Mouse (Mus musculus) forebrain, embryonic 13.5 days (tissue): ENCODE measurements at regions not wholly inside any gene's neighbourhood (a gene's known extent, or its start where the extent isn't known, plus 50 kb on each side); places are given as distances from the start of the nearest gene placed in this dataset.

Experiments
- ATAC-seq: fragments of 200-750 bp; cut with Nextera tagmentation; 2 replicates; pipeline ENCODE4 v1.8.0; 2017
- H3K27ac ChIP-seq: fragments of 300-500 bp; sonication (generic); 2 replicates; pipeline ENCODE4 v1.5.1; 2015; ENCODE audit warnings: inconsistent platforms, mild to moderate bottlenecking, moderate library complexity
- H3K27me3 ChIP-seq: fragments of 300-500 bp; sonication (generic); 2 replicates; pipeline ENCODE4 v1.6.1; 2015; ENCODE audit warnings: mild to moderate bottlenecking, inconsistent platforms
- H3K36me3 ChIP-seq: fragments of 300-500 bp; sonication (generic); 2 replicates; pipeline ENCODE4 v1.6.1; 2015; ENCODE audit warnings: mild to moderate bottlenecking, inconsistent platforms; ENCODE audit not compliant: poor library complexity, severe bottlenecking
- H3K4me1 ChIP-seq: fragments of 300-500 bp; sonication (generic); 2 replicates; pipeline ENCODE4 v1.6.1; 2015; ENCODE audit warnings: inconsistent platforms
- H3K4me2 ChIP-seq: fragments of 300-500 bp; sonication (generic); 2 replicates; pipeline ENCODE4 v1.6.1; 2015; ENCODE audit warnings: inconsistent platforms, mild to moderate bottlenecking, moderate library complexity
- H3K4me3 ChIP-seq: fragments of 300-500 bp; sonication (generic); 2 replicates; pipeline ENCODE4 v1.5.1; 2015; ENCODE audit warnings: mild to moderate bottlenecking, inconsistent platforms
- H3K9ac ChIP-seq: fragments of 300-500 bp; sonication (generic); 2 replicates; pipeline ENCODE4 v1.6.1; 2015; ENCODE audit warnings: mild to moderate bottlenecking, inconsistent platforms
- H3K9me3 ChIP-seq: fragments of 300-500 bp; sonication (generic); replicated peaks from 2 replicates; pipeline ENCODE4 v1.6.1; 2016; ENCODE audit warnings: inconsistent platforms
- WGBS: fragments of 180-500 bp; shearing (Covaris S2); methylation state at CpG from one replicate; pipeline ENCODE4 v1.1.7; 2015; 5-methylcytosine and 5-hydroxymethylcytosine counted together

GRCm38 (mm10) chr15:18685439-18685838 is 133.3 kb upstream of the Cdh10 start:
- no peaks in the 10 kb centered on the region for H3K27me3 ChIP-seq
- no peak overlapping the region for H3K4me3 ChIP-seq
- no peaks in the 10 kb centered on the region for H3K4me1 ChIP-seq
- no peak overlapping the region for H3K27ac ChIP-seq
- no peak overlapping the region for H3K4me2 ChIP-seq
- 86% methylated on average over 2 of the region's 2 CpGs for WGBS
- no peak for ATAC-seq
- H3K9ac ChIP-seq = no peak overlapping the region
- H3K36me3 ChIP-seq = no peaks in the 10 kb centered on the region
- no peaks in the 10 kb centered on the region for H3K9me3 ChIP-seq

GRCm38 (mm10) chr15:18696680-18697284 is 122.0 kb upstream of the Cdh10 start:
- H3K4me1 ChIP-seq = no peaks in the 10 kb centered on the region
- no peaks in the 10 kb centered on the region for H3K27me3 ChIP-seq
- no peak overlapping the region for H3K27ac ChIP-seq
- no peaks in the 10 kb centered on the region for H3K36me3 ChIP-seq
- 70% methylated on average over 2 of the region's 2 CpGs for WGBS
- 0 out of 2 replicates have a peak, but pooled peaks have one; percentile 21 for ATAC-seq
- H3K4me3 ChIP-seq = no peak overlapping the region
- no peaks in the 10 kb centered on the region for H3K9me3 ChIP-seq
- H3K4me2 ChIP-seq = no peak overlapping the region
- H3K9ac ChIP-seq = no peak overlapping the region

GRCm38 (mm10) chr15:18744266-18744665 is 74.5 kb upstream of the Cdh10 start:
- H3K9ac ChIP-seq = no peak overlapping the region
- no peak overlapping the region for H3K4me3 ChIP-seq
- no peaks in the 10 kb centered on the region for H3K36me3 ChIP-seq
- ATAC-seq = no peak
- no peak overlapping the region for H3K4me2 ChIP-seq
- WGBS = 86% methylated on average over 1 of the region's 1 CpGs
- H3K27me3 ChIP-seq = no peaks in the 10 kb centered on the region
- H3K4me1 ChIP-seq = no peaks in the 10 kb centered on the region
- H3K27ac ChIP-seq = no peak overlapping the region
- H3K9me3 ChIP-seq = no peaks in the 10 kb centered on the region

GRCm38 (mm10) chr15:18748574-18749246 is 70.0 kb upstream of the Cdh10 start:
- Histone ChIP-seq H3K27me3 (no peaks in the 10 kb centered on the region), H3K4me1 (no peaks in the 10 kb centered on the region), H3K9me3 (no peaks in the 10 kb centered on the region), H3K4me3 (no peak overlapping the region), H3K27ac (no peak overlapping the region), H3K36me3 (no peaks in the 10 kb centered on the region), H3K9ac (no peak overlapping the region), H3K4me2 (no peak overlapping the region)
- 72% methylated on average over 3 of the region's 3 CpGs for WGBS
- peak; percentile 77; the same call in 1 of the 2 replicates for ATAC-seq
